Mouse (Mus musculus): ENCODE data around the gene Pex5l. TPM values are rescaled to one million over a fixed set of nuclear protein-coding genes. Genes with fewer than 3 reads are reported as not detected.
A peak's percentile ranks its signal among the peaks of the same experiment; 100 is the strongest.

Gene Pex5l
- polyA plus RNA-seq, 1 experiment: not detected

- Histone ChIP-seq H3K36me3 (ENCODE audit: control insufficient read depth, insufficient read depth, low read length, poor library complexity, severe bottlenecking) (no peaks in the 10 kb centered on the region), H3K9me3 (replicated peaks; ENCODE audit: control insufficient read depth, insufficient read depth, low read length, poor library complexity, severe bottlenecking) (no peaks in the 10 kb centered on the region), H3K4me1 (ENCODE audit: control insufficient read depth, insufficient read depth, low read length) (no peaks in the 10 kb centered on the region), H3K27ac (ENCODE audit: insufficient read depth, low read length) (no peak overlapping the region), H3K9ac (ENCODE audit: low read depth, poor library complexity, severe bottlenecking) (no peak overlapping the region), H3K4me3 (ENCODE audit: low read depth, low read length) (no peak overlapping the region), H3K27me3 (ENCODE audit: control insufficient read depth, insufficient read depth, low read length, poor library complexity, severe bottlenecking) (no peaks in the 10 kb centered on the region; the same call in 1 of the 2 replicates)
- TF ChIP-seq EP300 (IDR thresholded peaks at IDR 0.05; ENCODE audit: insufficient read depth, low read depth, low read length) (no peak), POLR2A (IDR thresholded peaks at IDR 0.05; ENCODE audit: insufficient read depth, low read length) (no peak), CTCF (IDR thresholded peaks at IDR 0.05; ENCODE audit: low read depth, low read length) (no peak)
These were observed 181.6 kb downstream of the Pex5l start for GRCm38 (mm10) chr3:32961494-32961893.

DNA sequence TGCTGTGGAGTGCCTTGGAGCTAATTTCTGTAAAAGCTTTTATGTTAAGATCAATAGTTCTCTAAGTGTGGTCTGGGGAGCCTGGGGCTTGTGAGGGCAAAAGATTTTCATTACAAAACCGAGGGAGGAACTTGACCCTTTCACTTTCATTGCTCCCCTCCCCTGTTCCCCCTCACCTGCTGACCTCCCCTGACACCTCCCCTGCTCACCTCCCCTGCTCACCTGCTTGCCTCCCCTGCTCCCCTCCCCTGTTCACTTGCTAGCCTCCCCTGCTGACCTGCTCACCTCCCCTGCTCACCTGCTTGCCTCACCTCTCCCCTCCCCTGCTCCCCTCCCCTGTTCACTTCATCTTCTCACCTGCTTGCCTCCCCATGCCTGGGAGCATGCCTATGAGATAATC lies 191.7 kb downstream of the Pex5l start:
- Histone ChIP-seq H3K9me3 (replicated peaks; ENCODE audit: control insufficient read depth, insufficient read depth, low read length, poor library complexity, severe bottlenecking) (no peaks in the 10 kb centered on the region; the same call in 1 of the 2 replicates), H3K4me3 (ENCODE audit: low read depth, low read length) (no peak overlapping the region), H3K9ac (ENCODE audit: low read depth, poor library complexity, severe bottlenecking) (no peak overlapping the region), H3K27ac (ENCODE audit: insufficient read depth, low read length) (peak overlapping the region; percentile 39; the same call in 1 of the 2 replicates), H3K27me3 (ENCODE audit: control insufficient read depth, insufficient read depth, low read length, poor library complexity, severe bottlenecking) (no peaks in the 10 kb centered on the region), H3K36me3 (ENCODE audit: control insufficient read depth, insufficient read depth, low read length, poor library complexity, severe bottlenecking) (no peaks in the 10 kb centered on the region), H3K4me1 (ENCODE audit: control insufficient read depth, insufficient read depth, low read length) (peaks cover 1% of the 10 kb centered on the region)
- TF ChIP-seq EP300 (IDR thresholded peaks at IDR 0.05; ENCODE audit: insufficient read depth, low read depth, low read length) (peak; percentile 96), POLR2A (IDR thresholded peaks at IDR 0.05; ENCODE audit: insufficient read depth, low read length) (no peak), CTCF (IDR thresholded peaks at IDR 0.05; ENCODE audit: low read depth, low read length) (no peak)

GRCm38 (mm10) chr3:32947486-32947885 lies 195.6 kb downstream of the Pex5l start:
- TF ChIP-seq EP300 (IDR thresholded peaks at IDR 0.05; ENCODE audit: insufficient read depth, low read depth, low read length) (no peak), CTCF (IDR thresholded peaks at IDR 0.05; ENCODE audit: low read depth, low read length) (no peak), POLR2A (IDR thresholded peaks at IDR 0.05; ENCODE audit: insufficient read depth, low read length) (no peak)
- H3K4me3 ChIP-seq (ENCODE audit: low read depth, low read length): no peak overlapping the region
- no peaks in the 10 kb centered on the region for H3K36me3 ChIP-seq (ENCODE audit: control insufficient read depth, insufficient read depth, low read length, poor library complexity, severe bottlenecking)
- H3K4me1 ChIP-seq (ENCODE audit: control insufficient read depth, insufficient read depth, low read length): peaks cover 1% of the 10 kb centered on the region
- H3K27me3 ChIP-seq (ENCODE audit: control insufficient read depth, insufficient read depth, low read length, poor library complexity, severe bottlenecking): no peaks in the 10 kb centered on the region; the same call in 1 of the 2 replicates
- H3K9me3 ChIP-seq (replicated peaks; ENCODE audit: control insufficient read depth, insufficient read depth, low read length, poor library complexity, severe bottlenecking): no peaks in the 10 kb centered on the region; the same call in 1 of the 2 replicates
- no peak overlapping the region for H3K27ac ChIP-seq (ENCODE audit: insufficient read depth, low read length)
- H3K9ac ChIP-seq (ENCODE audit: low read depth, poor library complexity, severe bottlenecking): no peak overlapping the region

GRCm38 (mm10) chr3:32939802-32940501 lies 203.1 kb downstream of the Pex5l start:
- H3K36me3 ChIP-seq (ENCODE audit: control insufficient read depth, insufficient read depth, low read length, poor library complexity, severe bottlenecking): no peaks in the 10 kb centered on the region
- H3K9ac ChIP-seq (ENCODE audit: low read depth, poor library complexity, severe bottlenecking): no peak overlapping the region
- TF ChIP-seq CTCF (IDR thresholded peaks at IDR 0.05; ENCODE audit: low read depth, low read length) (no peak), POLR2A (IDR thresholded peaks at IDR 0.05; ENCODE audit: insufficient read depth, low read length) (no peak), EP300 (IDR thresholded peaks at IDR 0.05; ENCODE audit: insufficient read depth, low read depth, low read length) (no peak)
- no peaks in the 10 kb centered on the region for H3K4me1 ChIP-seq (ENCODE audit: control insufficient read depth, insufficient read depth, low read length)
- no peak overlapping the region for H3K4me3 ChIP-seq (ENCODE audit: low read depth, low read length)
- H3K27me3 ChIP-seq (ENCODE audit: control insufficient read depth, insufficient read depth, low read length, poor library complexity, severe bottlenecking): no peaks in the 10 kb centered on the region; the same call in 1 of the 2 replicates
- no peaks in the 10 kb centered on the region for H3K9me3 ChIP-seq (replicated peaks; ENCODE audit: control insufficient read depth, insufficient read depth, low read length, poor library complexity, severe bottlenecking)
- H3K27ac ChIP-seq (ENCODE audit: insufficient read depth, low read length): no peak overlapping the region

DNA sequence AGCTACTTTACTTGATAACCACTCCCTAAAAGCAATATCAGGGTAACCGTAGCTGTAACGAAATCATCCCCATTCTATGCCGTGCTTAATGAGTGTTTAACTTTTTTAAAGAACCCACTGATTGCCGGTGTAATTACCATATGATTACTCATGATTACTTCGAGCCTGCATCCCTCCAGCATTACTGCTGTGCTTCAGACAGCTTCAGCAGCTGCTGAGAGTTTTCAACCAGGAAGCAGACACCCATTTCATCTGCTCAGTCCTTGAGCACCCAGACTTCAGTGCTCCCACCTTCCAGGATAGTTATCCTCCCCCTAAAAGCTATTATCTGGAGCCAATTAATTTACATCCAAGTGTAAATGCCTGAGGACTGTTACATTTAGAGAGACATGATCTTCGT lies 218.9 kb downstream of the Pex5l start:
- no peaks in the 10 kb centered on the region for H3K4me1 ChIP-seq (ENCODE audit: control insufficient read depth, insufficient read depth, low read length)
- H3K36me3 ChIP-seq (ENCODE audit: control insufficient read depth, insufficient read depth, low read length, poor library complexity, severe bottlenecking): peaks cover 2% of the 10 kb centered on the region; the same call in 1 of the 2 replicates
- H3K9ac ChIP-seq (ENCODE audit: low read depth, poor library complexity, severe bottlenecking): no peak overlapping the region
- H3K27me3 ChIP-seq (ENCODE audit: control insufficient read depth, insufficient read depth, low read length, poor library complexity, severe bottlenecking): no peaks in the 10 kb centered on the region; the same call in 1 of the 2 replicates
- peaks cover 11% of the 10 kb centered on the region for H3K9me3 ChIP-seq (replicated peaks; ENCODE audit: control insufficient read depth, insufficient read depth, low read length, poor library complexity, severe bottlenecking)
- H3K4me3 ChIP-seq (ENCODE audit: low read depth, low read length): no peak overlapping the region
- no peak overlapping the region for H3K27ac ChIP-seq (ENCODE audit: insufficient read depth, low read length)
- TF ChIP-seq EP300 (IDR thresholded peaks at IDR 0.05; ENCODE audit: insufficient read depth, low read depth, low read length) (no peak), POLR2A (IDR thresholded peaks at IDR 0.05; ENCODE audit: insufficient read depth, low read length) (no peak), CTCF (IDR thresholded peaks at IDR 0.05; ENCODE audit: low read depth, low read length) (no peak)

- no peaks in the 10 kb centered on the region for H3K27me3 ChIP-seq (ENCODE audit: control insufficient read depth, insufficient read depth, low read length, poor library complexity, severe bottlenecking)
- TF ChIP-seq POLR2A (IDR thresholded peaks at IDR 0.05; ENCODE audit: insufficient read depth, low read length) (no peak), EP300 (IDR thresholded peaks at IDR 0.05; ENCODE audit: insufficient read depth, low read depth, low read length) (no peak), CTCF (IDR thresholded peaks at IDR 0.05; ENCODE audit: low read depth, low read length) (no peak)
- H3K9ac ChIP-seq (ENCODE audit: low read depth, poor library complexity, severe bottlenecking): no peak overlapping the region
- no peak overlapping the region for H3K27ac ChIP-seq (ENCODE audit: insufficient read depth, low read length)
- H3K4me1 ChIP-seq (ENCODE audit: control insufficient read depth, insufficient read depth, low read length): no peaks in the 10 kb centered on the region
- H3K36me3 ChIP-seq (ENCODE audit: control insufficient read depth, insufficient read depth, low read length, poor library complexity, severe bottlenecking): no peaks in the 10 kb centered on the region
- no peaks in the 10 kb centered on the region for H3K9me3 ChIP-seq (replicated peaks; ENCODE audit: control insufficient read depth, insufficient read depth, low read length, poor library complexity, severe bottlenecking)
- H3K4me3 ChIP-seq (ENCODE audit: low read depth, low read length): no peak overlapping the region
These were observed 232.9 kb downstream of the Pex5l start for GRCm38 (mm10) chr3:32910071-32910551.
